Mouse (Mus musculus): ENCODE measurements around the gene Olfr323. TPM values are rescaled to one million over a fixed set of nuclear protein-coding genes. Genes with fewer than 3 reads are reported as not detected.

The Olfr323 gene
- not detected for total RNA-seq (2021)
- long read RNA-seq, experiment 1 = 0 reads
- long read RNA-seq, experiment 2 = 0 reads

DNA sequence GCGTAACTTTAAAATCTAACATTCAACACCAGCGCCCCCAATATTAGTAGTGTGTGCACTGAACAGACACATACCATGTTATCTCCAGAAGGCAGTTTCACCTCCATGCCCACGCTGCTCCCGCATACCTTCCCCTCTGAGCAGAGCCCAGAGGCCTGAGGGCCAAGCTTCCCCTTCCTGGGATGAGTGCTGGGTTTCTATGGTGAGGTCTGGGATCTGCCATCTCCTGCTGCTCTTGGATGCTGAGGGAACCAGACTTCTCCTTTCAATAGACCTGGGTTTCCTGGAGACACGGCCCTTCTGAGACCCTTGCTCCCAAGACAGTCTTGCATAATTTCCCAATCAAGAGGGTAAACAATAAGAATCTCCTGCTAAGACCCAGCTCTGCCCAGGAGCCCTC lies at the start of gene Olfr323:
Olfr323 (minus strand) TSS at position 101 of the 400 bp plus-strand sequence.
- no peak for DNase-seq

DNA sequence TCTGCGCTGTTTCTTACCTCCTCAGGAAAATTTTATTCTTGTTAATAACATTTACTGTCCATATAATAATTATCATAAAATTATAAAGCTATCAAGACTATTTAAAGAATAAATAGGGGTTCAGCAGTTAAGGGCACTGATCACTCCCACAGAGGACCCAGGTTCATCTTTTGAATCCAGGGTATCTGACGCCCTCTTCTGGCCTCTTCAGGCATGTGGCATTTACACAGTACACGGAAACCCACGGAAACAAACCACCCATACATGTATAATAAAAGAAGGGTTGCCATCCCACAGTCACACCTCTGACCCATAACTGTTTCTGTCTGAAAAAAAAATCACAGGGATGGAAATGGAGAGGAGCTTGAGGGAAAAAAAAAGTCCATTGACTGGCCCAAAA lies 41.5 kb upstream of the Olfr323 start:
- no peak for DNase-seq

DNA sequence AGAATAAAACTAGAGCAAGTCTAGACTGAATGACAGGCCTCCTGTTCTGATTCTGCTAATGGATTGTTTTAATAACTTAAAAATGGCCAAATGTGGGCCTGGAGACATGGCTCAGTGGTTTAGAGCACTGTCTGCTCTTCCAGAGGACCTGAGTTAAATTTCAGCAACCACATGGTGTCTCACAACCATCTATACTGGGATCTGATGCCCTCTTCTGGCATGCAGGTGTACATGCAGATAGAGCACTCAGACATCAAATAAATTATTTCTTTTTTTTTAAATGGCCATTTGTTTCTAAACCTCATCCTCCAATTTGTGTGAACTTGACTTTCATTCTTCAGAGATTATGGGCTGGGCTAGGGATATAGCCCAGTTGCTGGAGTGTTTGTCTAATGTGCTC lies 39.0 kb upstream of the Olfr323 start:
- no peak for DNase-seq

- DNase-seq = no peak
Measured at GRCm38 (mm10) chr11:58658596-58658995, 28.3 kb upstream of the Olfr323 start, which contains the start of gene Olfr322. Gene Olfr322 (plus strand): TSS chr11:58658782.

DNA sequence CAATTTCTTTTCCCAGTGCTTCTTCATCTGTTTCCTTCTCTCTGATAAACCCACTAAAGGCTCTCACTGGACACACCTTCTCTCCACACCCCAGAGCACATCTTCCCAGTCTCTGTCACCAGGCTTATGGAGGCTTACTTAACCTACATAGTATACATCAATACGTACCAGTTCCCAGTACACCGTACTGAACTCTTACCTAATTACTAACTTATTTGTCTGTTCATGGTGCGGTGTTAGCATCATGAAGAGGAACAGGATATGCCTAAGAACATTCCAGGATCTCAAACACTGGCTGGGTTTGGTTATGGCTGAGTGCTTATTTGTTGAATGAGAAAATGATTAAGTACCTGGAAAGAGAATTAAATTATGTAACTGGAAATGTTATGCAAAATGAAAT lies 24.9 kb upstream of the Olfr323 start:
- no peak for DNase-seq

- DNase-seq = no peak
Measured at GRCm38 (mm10) chr11:58643350-58643749, 13.0 kb upstream of the Olfr323 start.

GRCm38 (mm10) chr11:58641638-58642358 lies 11.5 kb upstream of the Olfr323 start:
- DNase-seq = no peak

GRCm38 (mm10) chr11:58641057-58641456 lies 10.8 kb upstream of the Olfr323 start:
- DNase-seq = no peak

- DNase-seq = no peak
Measured at GRCm38 (mm10) chr11:58640272-58640867, 10.1 kb upstream of the Olfr323 start, which contains the start of gene Trim58. Gene Trim58 (plus strand): TSS chr11:58640465.

DNA sequence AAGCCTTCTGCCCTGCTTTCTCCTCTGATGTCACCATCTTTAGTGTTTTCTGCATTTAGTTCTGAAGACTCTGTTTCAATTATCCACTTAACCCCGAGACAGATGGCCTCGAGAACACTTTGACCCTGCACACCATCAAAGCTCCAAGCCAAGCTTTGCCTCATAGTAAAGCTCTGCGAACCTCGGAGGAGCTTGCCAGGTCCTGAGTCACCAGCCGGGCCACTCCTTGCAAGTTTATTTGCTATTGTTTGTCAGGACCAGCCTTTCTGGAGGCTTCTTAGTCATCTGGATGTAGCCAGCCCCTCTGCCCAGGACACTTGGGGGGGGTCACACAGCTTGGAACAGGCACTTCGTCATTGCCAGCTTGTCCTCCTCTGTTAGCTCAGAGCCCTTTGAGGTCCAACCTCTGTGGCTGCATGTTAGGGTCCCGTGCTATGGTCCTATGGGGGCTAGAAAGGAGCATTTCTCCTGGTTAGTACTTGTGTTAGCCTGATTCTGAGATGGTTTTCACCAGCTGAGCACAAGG lies 7.9 kb upstream of the Olfr323 start:
- DNase-seq = peak; percentile 13

DNA sequence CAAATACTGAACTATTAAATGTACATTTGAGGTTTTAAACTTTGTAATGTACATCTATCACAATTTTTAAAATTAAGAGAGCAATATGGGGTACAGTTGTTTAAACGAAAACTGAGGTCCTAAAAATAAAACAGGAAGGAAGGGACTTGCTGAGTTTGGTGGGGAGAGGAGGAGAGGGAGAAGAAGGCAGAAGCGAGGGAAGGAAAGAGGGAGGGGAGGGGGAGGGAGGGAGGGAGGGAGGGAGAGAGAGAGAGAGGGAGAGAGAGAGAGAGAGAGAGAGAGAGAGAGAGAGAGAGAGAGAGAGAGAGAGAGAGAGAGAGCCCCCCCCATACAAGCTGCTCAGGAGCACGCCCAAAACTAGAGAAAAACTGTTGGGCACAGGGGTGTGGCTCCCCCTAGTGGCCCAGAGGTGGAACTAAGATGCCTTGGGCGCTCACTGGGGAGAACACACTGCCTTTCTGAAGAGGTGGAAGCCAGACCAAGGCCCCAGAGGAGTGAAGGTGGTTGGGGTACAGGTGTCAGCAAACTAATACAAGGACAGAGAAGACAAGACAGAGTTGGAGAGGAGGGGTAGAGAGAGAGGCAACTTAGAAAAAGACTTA lies 6.2 kb upstream of the Olfr323 start:
- peak; percentile 19 for DNase-seq

GRCm38 (mm10) chr11:58634878-58635277 lies 4.6 kb upstream of the Olfr323 start:
- DNase-seq = no peak

GRCm38 (mm10) chr11:58626146-58626545 lies 4.2 kb downstream of the Olfr323 start:
- no peak for DNase-seq

DNA sequence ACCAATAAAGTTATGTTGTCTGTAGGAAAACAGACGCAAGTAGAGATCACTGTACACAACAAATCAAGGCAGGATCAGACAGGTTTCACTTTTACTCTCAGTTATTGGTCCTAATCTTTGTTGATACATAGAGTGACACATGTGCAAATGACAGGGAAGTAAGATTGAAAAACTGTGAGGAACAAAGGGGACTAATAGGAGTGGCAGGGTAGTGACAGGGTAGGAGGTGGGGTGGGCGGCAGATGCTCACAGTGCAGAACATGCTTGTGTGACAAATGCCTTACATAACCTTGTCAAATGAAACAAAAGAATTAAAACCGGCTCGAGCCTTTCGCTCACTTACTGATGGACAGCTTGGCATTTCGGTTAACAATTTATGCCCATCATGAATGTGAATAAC lies 11.5 kb downstream of the Olfr323 start:
- no peak for DNase-seq

- DNase-seq = no peak
Measured at GRCm38 (mm10) chr11:58618369-58618768, 11.9 kb downstream of the Olfr323 start.

DNA sequence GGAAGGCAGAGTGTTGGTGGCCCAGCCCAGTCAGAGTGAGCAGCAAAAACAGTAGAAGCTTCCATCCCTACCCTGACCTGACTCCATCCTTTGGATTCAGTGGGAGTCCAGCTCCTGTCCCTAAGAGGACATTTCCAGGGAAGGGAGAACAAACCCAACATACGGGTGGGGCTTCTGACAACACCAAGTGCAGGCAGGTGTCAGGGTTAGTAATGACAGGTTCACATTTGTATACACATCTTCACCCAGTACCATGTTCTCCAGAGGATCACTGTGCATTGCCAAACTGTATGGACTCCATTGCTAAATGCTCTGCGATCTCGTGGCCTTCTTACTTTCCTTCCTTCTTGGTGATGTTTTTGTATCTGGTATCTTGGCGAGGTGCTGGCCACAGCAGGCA lies 14.3 kb downstream of the Olfr323 start, which contains the start of gene 2210407C18Rik:
2210407C18Rik (minus strand) TSS at position 101 of the 400 bp plus-strand sequence.
- DNase-seq = no peak

- DNase-seq = no peak
Measured at GRCm38 (mm10) chr11:58614526-58614925, 15.8 kb downstream of the Olfr323 start.

DNA sequence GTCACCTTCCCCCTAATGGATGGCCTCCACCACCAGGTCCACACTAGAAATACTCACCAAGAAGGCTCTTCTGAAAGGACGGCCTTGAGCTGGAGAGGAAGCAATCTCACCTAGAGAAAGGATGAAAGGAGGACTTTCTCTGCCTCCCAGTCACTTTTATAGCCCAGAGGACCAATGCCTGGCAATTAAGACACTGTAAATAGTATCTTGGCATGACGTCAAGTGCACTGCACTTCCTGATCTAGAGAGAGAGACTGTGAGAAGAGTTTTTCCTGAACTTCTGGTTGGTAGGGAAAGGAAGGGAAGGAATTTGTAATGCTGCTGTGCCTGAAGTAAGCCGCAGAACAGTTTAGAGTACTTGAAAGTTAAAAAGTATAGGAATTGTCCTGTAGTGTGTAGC lies 16.9 kb downstream of the Olfr323 start:
- DNase-seq = no peak

DNA sequence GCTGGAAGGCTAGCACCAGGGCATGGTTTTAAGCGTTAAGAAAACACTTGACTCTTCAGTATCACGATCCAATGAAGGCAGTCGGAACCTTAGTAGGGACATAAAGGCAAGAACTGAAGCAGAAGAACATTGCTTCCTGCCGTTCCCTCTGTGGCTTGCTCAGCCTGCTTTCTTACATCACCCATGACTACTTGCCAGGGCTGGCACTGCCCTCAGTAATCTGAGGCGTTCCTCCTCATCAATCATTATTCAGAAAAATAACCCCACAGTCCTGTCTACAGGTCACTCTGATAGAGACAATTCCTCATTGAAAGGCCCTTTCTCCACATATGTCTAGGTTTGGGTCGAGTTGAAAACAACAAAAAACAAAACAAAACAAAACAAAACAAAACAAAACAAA lies 23.3 kb downstream of the Olfr323 start:
- DNase-seq = no peak

- DNase-seq = no peak
Measured at GRCm38 (mm10) chr11:58606177-58606919, 24.0 kb downstream of the Olfr323 start.

DNA sequence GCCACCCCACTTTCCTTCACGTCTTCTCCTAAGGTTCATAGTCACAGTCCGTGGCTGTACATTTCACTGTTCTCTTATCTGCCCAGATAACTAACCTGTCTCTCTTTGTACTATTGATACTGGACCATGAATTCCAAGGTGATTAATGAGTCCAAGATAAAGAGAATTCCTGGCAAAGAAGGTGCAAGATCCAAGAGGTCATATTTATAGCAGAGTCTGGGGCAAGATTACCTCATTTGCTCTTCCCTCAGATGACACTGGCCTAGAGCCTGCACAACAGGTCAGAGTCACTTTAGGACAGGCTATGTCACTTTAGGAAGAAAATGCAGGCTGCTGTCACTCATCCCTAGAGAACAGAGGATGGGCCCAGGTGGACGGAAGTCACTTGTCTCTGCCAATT lies 25.1 kb downstream of the Olfr323 start:
- no peak for DNase-seq

DNA sequence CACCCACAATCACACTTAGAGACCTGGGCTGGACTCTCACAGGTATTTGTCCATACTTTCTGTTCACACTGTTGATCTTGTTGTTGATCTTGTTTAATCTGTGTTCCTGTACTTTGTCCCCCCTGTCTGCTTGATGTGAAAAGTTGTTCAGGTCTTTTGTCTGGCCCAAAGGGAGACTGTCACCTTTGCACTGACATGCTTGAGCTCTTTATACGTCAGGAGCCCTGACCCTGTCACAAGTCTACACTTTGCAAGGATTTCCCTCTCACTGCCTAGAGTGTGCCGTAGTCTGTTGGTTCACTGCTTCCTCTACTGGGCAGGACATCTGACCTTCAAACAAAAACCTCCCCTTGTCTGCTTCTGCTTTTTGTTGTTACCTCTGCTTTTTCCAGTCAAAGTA lies 25.6 kb downstream of the Olfr323 start:
- DNase-seq = no peak

Data from gastrocnemius, postnatal 25 days (tissue).